Mouse (Mus musculus): ENCODE results near the gene Tmcc1. TPM values are rescaled to one million over a fixed set of nuclear protein-coding genes. Genes with fewer than 3 reads are reported as not detected.

The Tmcc1 gene
- total and polyA plus RNA-seq, 2 experiments from 2014 or later, result 11.8 to 40.9 TPM

- Histone ChIP-seq H3K9ac (replicated peaks; ENCODE audit: low read length, poor library complexity, severe bottlenecking) (no peak overlapping the region), H3K9me3 (ENCODE audit: low read length) (no peaks in the 10 kb centered on the region), H3K4me1 (ENCODE audit: insufficient read depth, low read length) (peaks cover 9% of the 10 kb centered on the region; the same call in 1 of the 2 replicates), H3K27ac (ENCODE audit: low read depth, low read length) (no peak overlapping the region), H3K4me3 (ENCODE audit: low read depth, low read length) (no peak overlapping the region), H3K4me2 (ENCODE audit: low read depth, low read length, poor library complexity, severe bottlenecking) (no peak overlapping the region), H3K27me3 (ENCODE audit: insufficient read depth, low read length) (no peaks in the 10 kb centered on the region), H3K36me3 (ENCODE audit: insufficient read depth, low read length) (no peaks in the 10 kb centered on the region)
- DNase-seq (ENCODE audit: low spot score) (no peak), ATAC-seq (ENCODE audit: low FRiP score) (no peak)
- 58% methylated on average over 7 of the region's 7 CpGs for WGBS
- no peak for TF ChIP-seq CTCF (IDR thresholded peaks at IDR 0.05)
These were observed 210.4 kb downstream of the Tmcc1 start for GRCm38 (mm10) chr6:115982889-115983288.

GRCm38 (mm10) chr6:115978596-115978995, 214.7 kb downstream of the Tmcc1 start:
- Histone ChIP-seq H3K27ac (ENCODE audit: low read depth, low read length) (no peak overlapping the region), H3K36me3 (ENCODE audit: insufficient read depth, low read length) (no peaks in the 10 kb centered on the region), H3K9me3 (ENCODE audit: low read length) (no peaks in the 10 kb centered on the region), H3K27me3 (ENCODE audit: insufficient read depth, low read length) (no peaks in the 10 kb centered on the region), H3K9ac (replicated peaks; ENCODE audit: low read length, poor library complexity, severe bottlenecking) (no peak overlapping the region), H3K4me2 (ENCODE audit: low read depth, low read length, poor library complexity, severe bottlenecking) (no peak overlapping the region), H3K4me3 (ENCODE audit: low read depth, low read length) (no peak overlapping the region), H3K4me1 (ENCODE audit: insufficient read depth, low read length) (peaks cover 3% of the 10 kb centered on the region; the same call in 1 of the 2 replicates)
- DNase-seq (ENCODE audit: low spot score) (no peak), ATAC-seq (ENCODE audit: low FRiP score) (no peak)
- TF ChIP-seq CTCF (IDR thresholded peaks at IDR 0.05), result peak; percentile 27; the same call in 1 of the 2 replicates
- 69% methylated on average over 8 of the region's 8 CpGs for WGBS

GRCm38 (mm10) chr6:115977810-115978209, 215.5 kb downstream of the Tmcc1 start:
- TF ChIP-seq CTCF (IDR thresholded peaks at IDR 0.05), result no peak
- no peak overlapping the region for H3K4me2 ChIP-seq (ENCODE audit: low read depth, low read length, poor library complexity, severe bottlenecking)
- H3K27ac ChIP-seq (ENCODE audit: low read depth, low read length), result no peak overlapping the region
- no peaks in the 10 kb centered on the region for H3K27me3 ChIP-seq (ENCODE audit: insufficient read depth, low read length)
- no peaks in the 10 kb centered on the region for H3K9me3 ChIP-seq (ENCODE audit: low read length)
- H3K4me1 ChIP-seq (ENCODE audit: insufficient read depth, low read length), result 0 out of 2 replicates have a peak, but pooled peaks cover 3% of the 10 kb centered on the region
- H3K4me3 ChIP-seq (ENCODE audit: low read depth, low read length), result no peak overlapping the region
- WGBS, result 88% methylated on average over 15 of the region's 15 CpGs
- ATAC-seq (ENCODE audit: low FRiP score) (no peak), DNase-seq (ENCODE audit: low spot score) (no peak)
- no peak overlapping the region for H3K9ac ChIP-seq (replicated peaks; ENCODE audit: low read length, poor library complexity, severe bottlenecking)
- H3K36me3 ChIP-seq (ENCODE audit: insufficient read depth, low read length), result no peaks in the 10 kb centered on the region

- ATAC-seq (ENCODE audit: low FRiP score), result no peak
- Histone ChIP-seq H3K4me1 (ENCODE audit: insufficient read depth, low read length) (0 out of 2 replicates have a peak, but pooled peaks cover 3% of the 10 kb centered on the region), H3K4me2 (ENCODE audit: low read depth, low read length, poor library complexity, severe bottlenecking) (no peak overlapping the region), H3K4me3 (ENCODE audit: low read depth, low read length) (no peak overlapping the region), H3K9ac (replicated peaks; ENCODE audit: low read length, poor library complexity, severe bottlenecking) (no peak overlapping the region), H3K9me3 (ENCODE audit: low read length) (no peaks in the 10 kb centered on the region), H3K36me3 (ENCODE audit: insufficient read depth, low read length) (no peaks in the 10 kb centered on the region), H3K27me3 (ENCODE audit: insufficient read depth, low read length) (no peaks in the 10 kb centered on the region), H3K27ac (ENCODE audit: low read depth, low read length) (no peak overlapping the region)
- 86% methylated on average over 8 of the region's 8 CpGs for WGBS
- no peak for TF ChIP-seq CTCF (IDR thresholded peaks at IDR 0.05)
- DNase-seq (ENCODE audit: low spot score), result no peak
These were observed 217.7 kb downstream of the Tmcc1 start for GRCm38 (mm10) chr6:115975606-115976005.

- TF ChIP-seq CTCF (IDR thresholded peaks at IDR 0.05), result no peak
These were observed 219.2 kb downstream of the Tmcc1 start for GRCm38 (mm10) chr6:115973881-115974662.

GRCm38 (mm10) chr6:115973139-115973875, 220.0 kb downstream of the Tmcc1 start:
- ATAC-seq (ENCODE audit: low FRiP score) (no peak), DNase-seq (ENCODE audit: low spot score) (no peak)
- Histone ChIP-seq H3K4me2 (ENCODE audit: low read depth, low read length, poor library complexity, severe bottlenecking) (no peak overlapping the region), H3K9ac (replicated peaks; ENCODE audit: low read length, poor library complexity, severe bottlenecking) (no peak overlapping the region), H3K27ac (ENCODE audit: low read depth, low read length) (no peak overlapping the region), H3K4me1 (ENCODE audit: insufficient read depth, low read length) (0 out of 2 replicates have a peak, but pooled peaks cover 3% of the 10 kb centered on the region), H3K27me3 (ENCODE audit: insufficient read depth, low read length) (no peaks in the 10 kb centered on the region), H3K36me3 (ENCODE audit: insufficient read depth, low read length) (no peaks in the 10 kb centered on the region), H3K9me3 (ENCODE audit: low read length) (no peaks in the 10 kb centered on the region), H3K4me3 (ENCODE audit: low read depth, low read length) (no peak overlapping the region)
- TF ChIP-seq CTCF (IDR thresholded peaks at IDR 0.05), result no peak
- 89% methylated on average over 15 of the region's 15 CpGs for WGBS

More at GRCm38 (mm10) chr6:115973881-115974662, 219.2 kb downstream of the Tmcc1 start:
- DNase-seq (ENCODE audit: low spot score) (peak; percentile 62), ATAC-seq (ENCODE audit: low FRiP score) (peak; percentile 38; the same call in 1 of the 2 replicates)
- Histone ChIP-seq H3K9ac (replicated peaks; ENCODE audit: low read length, poor library complexity, severe bottlenecking) (no peak overlapping the region), H3K27me3 (ENCODE audit: insufficient read depth, low read length) (no peaks in the 10 kb centered on the region), H3K9me3 (ENCODE audit: low read length) (no peaks in the 10 kb centered on the region), H3K4me1 (ENCODE audit: insufficient read depth, low read length) (0 out of 2 replicates have a peak, but pooled peaks cover 3% of the 10 kb centered on the region), H3K27ac (ENCODE audit: low read depth, low read length) (no peak overlapping the region), H3K36me3 (ENCODE audit: insufficient read depth, low read length) (no peaks in the 10 kb centered on the region), H3K4me2 (ENCODE audit: low read depth, low read length, poor library complexity, severe bottlenecking) (no peak overlapping the region), H3K4me3 (ENCODE audit: low read depth, low read length) (no peak overlapping the region)
- 62% methylated on average over 16 of the region's 16 CpGs for WGBS
